Mouse (Mus musculus) liver, adult (tissue): ENCODE data around the gene Pyroxd2.

Source experiments
- GATA4 ChIP-seq: IDR thresholded peaks from 2 replicates; pipeline ENCODE4 v1.6.1; 2014; ENCODE audit warnings: mild to moderate bottlenecking, low read length; ENCODE audit not compliant: insufficient replicate concordance

The Pyroxd2 gene

GRCm38 (mm10) chr19:42752363-42752931 is at the start of gene Pyroxd2:
TSS of gene Pyroxd2 (minus strand) at chr19:42752775.
- TF ChIP-seq GATA4: no peak

DNA sequence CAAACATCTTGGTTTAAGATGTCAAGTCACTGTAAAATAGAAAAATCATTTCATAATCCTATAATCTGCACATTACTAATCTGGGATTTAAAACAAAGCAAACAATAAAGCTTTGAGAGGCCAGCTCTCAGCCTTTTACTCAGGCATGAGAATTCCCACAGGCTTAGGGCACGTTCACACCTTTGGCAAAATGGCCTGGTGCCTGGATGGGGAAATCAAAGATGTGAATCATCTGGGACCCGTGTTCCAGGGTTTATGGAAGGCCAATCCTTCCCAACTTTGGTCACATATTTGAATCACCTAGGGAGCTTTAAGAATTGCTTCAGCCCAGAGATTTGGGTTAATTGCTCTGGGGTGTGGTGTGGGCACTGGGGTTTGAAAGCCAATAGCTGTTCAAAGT is 45.3 kb upstream of the Pyroxd2 start:
- no peak for TF ChIP-seq GATA4

- TF ChIP-seq GATA4: no peak
Observed at GRCm38 (mm10) chr19:42795801-42796200, 43.2 kb upstream of the Pyroxd2 start.

DNA sequence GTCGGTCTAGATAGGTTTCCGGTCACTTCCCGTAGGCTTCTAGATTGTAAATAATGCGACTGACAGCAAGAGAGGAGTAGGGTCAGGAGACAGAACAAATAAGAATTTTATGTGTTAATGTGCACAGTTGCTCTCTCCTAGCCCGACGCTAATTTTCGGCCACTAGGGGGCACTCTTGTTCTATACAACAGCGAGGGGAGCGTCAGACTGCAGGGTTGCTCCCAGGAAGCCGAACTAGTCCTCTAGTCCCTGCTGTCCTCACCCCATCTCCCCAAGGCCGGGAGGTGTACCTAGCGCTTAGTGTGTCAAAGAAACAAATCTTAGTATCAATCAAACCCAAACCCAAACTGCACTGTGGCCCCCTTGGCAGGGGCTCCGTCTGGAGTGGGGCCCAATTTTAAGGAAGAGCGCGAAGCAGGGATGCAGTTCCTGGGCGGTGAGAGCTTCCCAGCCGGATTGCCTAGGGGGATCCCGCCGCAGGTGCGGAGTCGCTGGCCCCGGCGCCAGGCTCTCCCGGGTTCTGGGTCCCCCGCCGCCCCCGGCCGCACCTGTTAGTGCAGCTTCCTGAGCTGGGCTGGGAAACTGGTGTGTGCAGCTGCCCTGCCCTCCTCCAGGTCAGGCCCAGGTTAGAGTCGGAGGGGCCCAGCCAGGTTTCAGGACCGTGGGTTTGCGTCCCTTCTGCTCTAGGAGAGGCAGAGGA is 42.5 kb upstream of the Pyroxd2 start:
- no peak for TF ChIP-seq GATA4

DNA sequence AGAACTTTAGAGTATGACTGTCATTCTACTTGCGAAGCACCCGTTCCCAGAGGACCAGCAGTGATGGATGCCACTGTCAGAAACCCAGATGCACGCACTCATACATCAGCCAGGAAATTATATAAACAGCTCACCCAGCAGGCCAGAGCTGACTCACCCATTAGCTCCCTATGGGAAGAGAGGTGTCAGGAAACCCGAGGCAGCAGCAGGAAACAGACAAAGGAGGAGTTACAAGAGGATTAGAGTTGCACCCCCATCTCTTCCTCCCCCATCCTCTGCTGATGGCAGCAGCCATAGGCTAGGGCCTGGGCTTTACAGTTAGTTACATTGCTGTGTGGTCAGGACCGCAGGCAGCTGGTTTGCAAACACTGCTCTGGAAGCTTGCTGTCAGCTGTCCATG is 35.7 kb upstream of the Pyroxd2 start:
- no peak for TF ChIP-seq GATA4

GRCm38 (mm10) chr19:42785562-42786220 is 33.1 kb upstream of the Pyroxd2 start:
- no peak for TF ChIP-seq GATA4

DNA sequence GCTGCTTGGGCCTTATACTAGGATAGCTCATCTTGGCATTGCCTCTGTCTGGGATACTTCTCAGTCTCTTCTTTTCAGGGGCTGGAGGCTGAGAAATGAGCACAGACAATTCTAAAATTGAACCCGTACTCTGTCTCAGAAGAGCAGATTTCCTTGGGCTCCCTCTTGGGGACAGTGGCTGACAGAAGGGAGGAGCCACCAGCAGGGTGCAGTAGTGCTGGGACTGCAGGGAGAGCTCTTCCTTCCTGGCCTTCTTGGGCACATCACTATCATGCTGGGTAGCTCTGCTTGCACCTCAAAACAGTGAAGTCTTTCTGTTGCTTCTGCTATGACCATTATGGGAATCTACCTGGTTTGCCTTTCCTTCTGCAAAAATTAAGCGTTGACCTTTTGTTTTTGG is 32.6 kb upstream of the Pyroxd2 start:
- TF ChIP-seq GATA4: no peak

GRCm38 (mm10) chr19:42779531-42780155 is 27.1 kb upstream of the Pyroxd2 start, which contains the start of gene Hps1:
TSS of gene Hps1 (minus strand) at chr19:42779978.
- no peak for TF ChIP-seq GATA4

DNA sequence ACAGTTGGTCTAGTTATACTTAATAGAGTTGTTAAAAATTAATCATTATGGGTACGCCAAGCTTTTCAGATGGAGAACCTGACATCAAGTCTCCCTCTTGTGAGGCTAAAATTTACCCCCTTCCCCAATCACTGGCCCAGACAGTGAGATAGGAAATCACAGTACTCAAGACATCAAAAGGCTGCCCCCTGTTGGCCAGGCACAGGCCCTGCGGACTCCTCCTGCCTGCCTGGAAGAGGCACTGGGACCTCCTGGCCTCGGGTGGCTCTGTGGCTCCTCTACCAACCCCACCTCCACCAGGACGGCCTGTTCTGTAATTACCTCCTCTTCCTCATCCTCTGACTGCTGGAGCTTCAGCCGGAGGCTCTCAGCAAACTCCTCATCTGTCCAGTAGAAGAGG is 25.2 kb upstream of the Pyroxd2 start:
- TF ChIP-seq GATA4: no peak

DNA sequence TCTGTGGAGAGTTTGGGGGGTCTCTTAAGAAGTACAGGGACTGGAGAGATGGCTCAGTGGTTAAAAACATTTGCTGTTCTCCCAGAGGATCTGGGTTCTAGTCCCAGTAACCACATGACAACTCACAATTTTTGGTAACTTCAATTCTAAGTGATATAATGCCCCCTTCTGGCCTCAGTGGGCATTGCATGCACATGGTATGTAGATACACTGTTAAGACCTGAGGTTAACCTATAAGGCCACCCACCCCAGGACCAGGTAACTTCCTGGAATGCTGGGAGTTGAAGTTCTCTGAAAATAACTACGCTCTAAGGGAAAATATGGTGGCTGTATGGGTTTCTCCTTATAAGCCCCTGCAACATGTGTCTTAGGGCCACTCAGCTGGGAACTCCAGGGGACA is 24.2 kb upstream of the Pyroxd2 start:
- no peak for TF ChIP-seq GATA4

DNA sequence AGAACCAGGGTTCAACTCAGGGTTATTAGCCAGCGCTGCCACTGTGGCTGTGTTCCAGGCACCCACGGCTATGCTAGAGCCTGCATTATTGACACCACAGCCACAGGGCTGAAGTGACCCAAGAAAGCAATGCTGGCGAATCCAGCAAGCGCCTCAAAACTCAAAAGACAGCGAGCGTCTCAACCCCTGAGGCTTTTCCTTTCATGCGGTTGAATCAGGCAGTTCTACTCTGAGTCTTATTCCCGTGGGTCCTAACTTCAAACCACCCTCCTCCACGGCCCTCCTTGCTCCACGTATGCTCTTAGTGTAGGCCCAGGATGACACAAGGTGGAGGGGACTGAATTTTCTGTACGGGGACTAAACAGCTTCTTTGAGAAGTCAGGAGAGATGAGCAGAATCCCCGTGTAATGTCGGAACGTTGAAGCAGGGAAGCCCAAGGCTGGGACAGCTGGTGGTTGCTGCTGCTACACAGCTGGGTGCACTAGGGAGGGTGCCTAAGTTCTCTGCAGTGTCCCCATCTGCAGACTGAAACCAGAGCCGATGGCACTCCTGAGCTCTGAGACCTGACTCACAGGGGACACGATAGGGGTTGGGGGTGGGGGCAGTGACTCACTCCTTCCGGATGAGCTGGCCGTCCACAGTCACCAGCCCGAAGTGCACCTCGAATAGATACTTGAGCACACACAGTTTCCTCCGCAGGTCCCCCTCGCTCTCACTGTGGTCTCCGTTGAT is 17.7 kb upstream of the Pyroxd2 start:
- no peak for TF ChIP-seq GATA4

- TF ChIP-seq GATA4: no peak
Observed at GRCm38 (mm10) chr19:42769648-42770047, 17.1 kb upstream of the Pyroxd2 start.

GRCm38 (mm10) chr19:42767361-42767760 is 14.8 kb upstream of the Pyroxd2 start:
- no peak for TF ChIP-seq GATA4

GRCm38 (mm10) chr19:42764398-42764797 is 11.8 kb upstream of the Pyroxd2 start:
- no peak for TF ChIP-seq GATA4

GRCm38 (mm10) chr19:42756671-42757070 is 4.1 kb upstream of the Pyroxd2 start:
- no peak for TF ChIP-seq GATA4

- TF ChIP-seq GATA4: no peak
Observed at GRCm38 (mm10) chr19:42755148-42755870, 2.7 kb upstream of the Pyroxd2 start.
